Mouse (Mus musculus) liver, postnatal 0 days (tissue): ENCODE data around the gene Foxn3.

ENCODE experiments used
- CTCF ChIP-seq: sonication (generic); IDR thresholded peaks from 2 replicates; pipeline ENCODE4 v1.5.1; 2016; ENCODE audit warnings: antibody characterized with exemption, low read depth
- EP300 ChIP-seq: IDR thresholded peaks from 2 replicates; pipeline ENCODE4 v1.6.1; 2016; ENCODE audit warnings: antibody characterized with exemption, low read depth, mild to moderate bottlenecking

DNA sequence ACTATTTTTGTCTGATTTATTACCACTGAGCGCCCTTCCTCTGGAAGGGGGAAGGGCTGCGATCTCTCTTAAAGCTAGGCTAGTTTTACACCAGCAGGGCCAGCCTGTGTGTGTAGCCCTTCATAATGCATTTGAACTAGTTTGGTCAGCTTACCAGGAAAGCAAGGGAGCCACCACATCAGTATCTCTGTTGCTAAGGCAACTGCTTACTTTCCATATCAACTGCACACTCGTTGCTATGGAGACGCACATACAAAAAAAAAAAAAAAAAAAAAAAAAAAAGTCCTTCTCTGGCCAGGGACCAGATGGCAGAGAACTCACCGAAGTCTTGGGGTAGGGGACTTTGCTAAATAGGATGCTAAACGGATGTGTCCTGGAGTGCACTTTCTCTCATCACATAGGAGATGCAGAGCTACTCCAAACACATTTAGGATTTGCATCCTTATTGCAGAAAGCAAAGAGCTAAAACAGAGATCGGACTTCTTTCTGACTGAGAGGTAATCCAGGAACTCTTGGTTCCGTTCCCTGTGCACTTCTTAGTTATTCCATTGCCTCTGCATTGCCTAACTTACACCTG, 187.4 kb downstream of the Foxn3 start:
- TF ChIP-seq CTCF (no peak), EP300 (no peak)
